9 mouse cellular contexts compared by ENCODE assay signal in the genomic region with DNA sequence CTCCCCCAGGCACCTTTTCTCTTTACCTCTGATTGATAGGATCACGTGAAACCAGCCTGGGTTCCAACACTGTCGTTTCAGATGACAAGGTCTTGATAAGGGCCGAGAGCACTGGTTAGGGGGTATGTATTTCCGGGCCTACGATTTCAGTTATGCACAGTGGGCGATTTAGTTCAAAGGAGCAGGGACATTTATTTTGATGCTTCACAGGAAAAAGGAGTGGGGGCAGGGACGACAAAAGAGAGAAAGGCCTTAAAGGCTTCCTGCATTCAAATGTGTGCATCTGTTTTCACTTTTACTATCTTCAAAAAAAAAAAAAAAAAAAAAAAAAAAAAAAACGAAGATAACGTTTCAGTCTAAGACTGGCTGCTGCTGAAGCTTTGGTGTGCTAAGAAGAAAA.
DNase-seq lines count a peak whose midpoint lies in the region.
"Had no signal": no experiment of that assay in that cellular context is flagged by ENCODE, and none has a peak within 500 bp of the region (broad histone marks: within the 10 kb centered on the region; RNA-seq: fewer than 3 reads in every experiment).

No protein-coding gene starts in this region.

- peaks cover 23% of the 10 kb centered on the region for H3K4me1 ChIP-seq in embryonic facial prominence, embryonic 10.5 days

- 14% methylated on average over 9 of the region's 9 CpGs for WGBS in embryonic facial prominence, embryonic 10.5 days

- H3K4me3 ChIP-seq in embryonic facial prominence, embryonic 10.5 days, result no peak overlapping the region
- H3K4me3 ChIP-seq: neural tube, embryonic 13.5 days had no signal

- peak; percentile 4 for DNase-seq in kidney, postnatal 10 days
- no peak for DNase-seq in kidney, postnatal 36 days
- DNase-seq in embryonic facial prominence, embryonic 10.5 days (ENCODE audit: low spot score), result peak; percentile 47
- DNase-seq in lung, postnatal 14 days, result peak; percentile 5
- peak; percentile 92 for DNase-seq in thymus, postnatal 14 days
- DNase-seq in cerebellum, adult 11-12 months, result no peak
- no peak for DNase-seq in layer of hippocampus, postnatal 36 days
- DNase-seq in kidney, postnatal 25 days, result no peak

- H3K27ac ChIP-seq in embryonic facial prominence, embryonic 10.5 days (replicated peaks), result no peak overlapping the region; the same call in 1 of the 2 replicates
- H3K27ac ChIP-seq: neural tube, embryonic 13.5 days had no signal

- no peaks in the 10 kb centered on the region for H3K27me3 ChIP-seq in embryonic facial prominence, embryonic 10.5 days (replicated peaks; ENCODE audit: low read depth, poor library complexity, severe bottlenecking)
- H3K27me3 ChIP-seq: neural tube, embryonic 13.5 days had no signal

- H3K9me3 ChIP-seq in embryonic facial prominence, embryonic 10.5 days, result no peaks in the 10 kb centered on the region
- H3K9me3 ChIP-seq: neural tube, embryonic 13.5 days had no signal

- H3K36me3 ChIP-seq in embryonic facial prominence, embryonic 10.5 days (replicated peaks), result no peaks in the 10 kb centered on the region
- H3K36me3 ChIP-seq: neural tube, embryonic 13.5 days had no signal

Comparison
In these comparisons a context has a peak if more than half of its experiments do, and no peak if none do; other contexts are left out.
1. DNase-seq: peak in kidney, postnatal 10 days (single experiment), embryonic facial prominence, embryonic 10.5 days (single experiment), lung, postnatal 14 days (single experiment) and thymus, postnatal 14 days (single experiment); none in kidney, postnatal 36 days (0 of 2), cerebellum, adult 11-12 months (single experiment), layer of hippocampus, postnatal 36 days (0 of 2) and kidney, postnatal 25 days (0 of 2).